Mouse (Mus musculus) hindbrain, postnatal 0 days (tissue): ENCODE measurements around the gene Hoxd3. TPM values are rescaled to one million over a fixed set of nuclear protein-coding genes. Genes with fewer than 3 reads are reported as not detected.

Experiments used
- ATAC-seq: fragments of 200-750 bp; cut with Nextera tagmentation; 2 replicates; pipeline ENCODE4 v1.8.0; 2017; ENCODE audit warnings: mild to moderate bottlenecking, moderate TSS enrichment, moderate library complexity
- DNase-seq: peaks from one replicate; pipeline ENCODE4 v3.0.0-alpha.2; 2015; ENCODE audit warnings: low spot score
- H3K27ac ChIP-seq: fragments of 300-500 bp; sonication (generic); 2 replicates; pipeline ENCODE4 v1.5.1; 2014; ENCODE audit warnings: mild to moderate bottlenecking
- H3K27me3 ChIP-seq: fragments of 300-500 bp; sonication (generic); 2 replicates; pipeline ENCODE4 v1.6.1; 2014; ENCODE audit warnings: low read length, mixed read lengths; ENCODE audit not compliant: insufficient read depth
- H3K36me3 ChIP-seq: fragments of 300-500 bp; sonication (generic); 2 replicates; pipeline ENCODE4 v1.6.1; 2014; ENCODE audit warnings: low read length, mixed read lengths; ENCODE audit not compliant: insufficient read depth
- H3K4me1 ChIP-seq: fragments of 300-500 bp; sonication (generic); 2 replicates; pipeline ENCODE4 v1.6.1; 2014; ENCODE audit warnings: antibody characterized with exemption, low read length, mixed read lengths; ENCODE audit not compliant: insufficient read depth
- H3K4me2 ChIP-seq: fragments of 300-500 bp; sonication (generic); 2 replicates; pipeline ENCODE4 v1.6.1; 2014; ENCODE audit warnings: low read depth, mild to moderate bottlenecking, low read length, moderate library complexity, mixed read lengths
- H3K4me3 ChIP-seq: fragments of 300-500 bp; sonication (generic); 2 replicates; pipeline ENCODE4 v1.5.1; 2014; ENCODE audit warnings: low read length
- H3K9ac ChIP-seq: fragments of 300-500 bp; sonication (generic); replicated peaks from 2 replicates; pipeline ENCODE4 v1.6.1; 2014; ENCODE audit warnings: mild to moderate bottlenecking, low read length, moderate library complexity, mixed read lengths
- H3K9me3 ChIP-seq: fragments of 300-500 bp; sonication (generic); 2 replicates; pipeline ENCODE4 v1.6.1; 2016; ENCODE audit warnings: low read length, mixed read lengths
- CTCF ChIP-seq: IDR thresholded peaks from 2 replicates; pipeline ENCODE4 v1.5.1; 2016; ENCODE audit warnings: antibody characterized with exemption, control low read depth, low read depth
- WGBS: fragments of 180-500 bp; shearing (Covaris S2); extraction: QIAGEN DNeasy Blood & Tissue Kit; methylation state at CpG from one replicate; pipeline ENCODE4 v1.1.7; 2014; 5-methylcytosine and 5-hydroxymethylcytosine counted together
- polyA plus RNA-seq: library from polyadenylated mRNA; unstranded; fragments of >200 nt; fragmentation: Nextera tagmentation; extraction: Ambion mirVana; gene quantifications from 2 replicates; pipeline ENCODE4 v1.2.1, GENCODE M21; 2015
- total RNA-seq: library from RNA; depleted of rRNA; stranded (reverse); fragments of >200 nt; gene quantifications from 2 replicates; pipeline ENCODE4 v1.2.3, GENCODE M21; 2014

Gene Hoxd3
- total and polyA plus RNA-seq, 2 experiments from 2014 or later: 26.3 to 36.8 TPM

GRCm38 (mm10) chr2:74705467-74706089 is 6.1 kb upstream of the Hoxd3 start:
- TF ChIP-seq CTCF: no peak
- peaks cover 92% of the 10 kb centered on the region for H3K27me3 ChIP-seq
- H3K27ac ChIP-seq: no peak overlapping the region
- ATAC-seq (peak; percentile 35; the same call in 1 of the 2 replicates), DNase-seq (no peak)
- no peaks in the 10 kb centered on the region for H3K4me1 ChIP-seq
- H3K4me3 ChIP-seq: peak overlapping the region; percentile 26
- no peak overlapping the region for H3K9ac ChIP-seq
- no peaks in the 10 kb centered on the region for H3K36me3 ChIP-seq
- H3K9me3 ChIP-seq: no peaks in the 10 kb centered on the region
- 2% methylated on average over 57 of the region's 85 CpGs for WGBS
- H3K4me2 ChIP-seq: peak overlapping the region; percentile 48

GRCm38 (mm10) chr2:74706393-74706960 is 5.2 kb upstream of the Hoxd3 start:
- DNase-seq (no peak), ATAC-seq (no peak)
- H3K27ac ChIP-seq: no peak overlapping the region
- H3K4me3 ChIP-seq: no peak overlapping the region
- TF ChIP-seq CTCF: no peak
- H3K4me2 ChIP-seq: no peak overlapping the region
- WGBS: 3% methylated on average over 13 of the region's 13 CpGs
- no peak overlapping the region for H3K9ac ChIP-seq
- H3K9me3 ChIP-seq: no peaks in the 10 kb centered on the region
- H3K36me3 ChIP-seq: no peaks in the 10 kb centered on the region
- H3K27me3 ChIP-seq: peaks cover 86% of the 10 kb centered on the region
- no peaks in the 10 kb centered on the region for H3K4me1 ChIP-seq

GRCm38 (mm10) chr2:74707599-74707998 is 4.1 kb upstream of the Hoxd3 start:
- no peak for DNase-seq
- H3K9ac ChIP-seq: no peak overlapping the region
- ATAC-seq: no peak
- H3K4me1 ChIP-seq: no peaks in the 10 kb centered on the region
- H3K27ac ChIP-seq: no peak overlapping the region
- H3K4me2 ChIP-seq: no peak overlapping the region
- 8% methylated on average over 7 of the region's 7 CpGs for WGBS
- H3K27me3 ChIP-seq: peaks cover 91% of the 10 kb centered on the region
- TF ChIP-seq CTCF: no peak
- no peaks in the 10 kb centered on the region for H3K9me3 ChIP-seq
- no peaks in the 10 kb centered on the region for H3K36me3 ChIP-seq
- H3K4me3 ChIP-seq: no peak overlapping the region

GRCm38 (mm10) chr2:74708676-74709075 is 3.1 kb upstream of the Hoxd3 start:
- no peak overlapping the region for H3K27ac ChIP-seq
- no peak for ATAC-seq
- H3K4me2 ChIP-seq: no peak overlapping the region
- no peaks in the 10 kb centered on the region for H3K9me3 ChIP-seq
- no peak for TF ChIP-seq CTCF
- H3K9ac ChIP-seq: no peak overlapping the region
- whole genome bisulfite sequencing: 4% methylated on average over 4 of the region's 4 CpGs
- H3K4me1 ChIP-seq: no peaks in the 10 kb centered on the region
- peaks cover 90% of the 10 kb centered on the region for H3K27me3 ChIP-seq
- H3K4me3 ChIP-seq: no peak overlapping the region
- H3K36me3 ChIP-seq: no peaks in the 10 kb centered on the region
- no peak for DNase-seq

- no peak overlapping the region for H3K4me2 ChIP-seq
- TF ChIP-seq CTCF: no peak
- no peaks in the 10 kb centered on the region for H3K9me3 ChIP-seq
- DNase-seq (no peak), ATAC-seq (no peak)
- no peak overlapping the region for H3K27ac ChIP-seq
- H3K9ac ChIP-seq: no peak overlapping the region
- WGBS: 5% methylated on average over 5 of the region's 5 CpGs
- no peaks in the 10 kb centered on the region for H3K4me1 ChIP-seq
- H3K36me3 ChIP-seq: no peaks in the 10 kb centered on the region
- H3K4me3 ChIP-seq: no peak overlapping the region
- peaks cover 89% of the 10 kb centered on the region for H3K27me3 ChIP-seq
Observed at GRCm38 (mm10) chr2:74709465-74710419, 2.0 kb upstream of the Hoxd3 start.

- Histone ChIP-seq H3K9ac (no peak overlapping the region), H3K4me1 (no peaks in the 10 kb centered on the region), H3K27ac (no peak overlapping the region), H3K4me3 (no peak overlapping the region; the same call in 1 of the 2 replicates), H3K4me2 (no peak overlapping the region), H3K9me3 (no peaks in the 10 kb centered on the region), H3K36me3 (no peaks in the 10 kb centered on the region), H3K27me3 (peaks cover 89% of the 10 kb centered on the region)
- WGBS: 1% methylated on average over 16 of the region's 16 CpGs
- DNase-seq (no peak), ATAC-seq (no peak)
- no peak for TF ChIP-seq CTCF
Observed at GRCm38 (mm10) chr2:74710929-74711543, 691 bp upstream of the Hoxd3 start.
